Mouse (Mus musculus): Measurements from ENCODE around the gene Hdac9.

DNA sequence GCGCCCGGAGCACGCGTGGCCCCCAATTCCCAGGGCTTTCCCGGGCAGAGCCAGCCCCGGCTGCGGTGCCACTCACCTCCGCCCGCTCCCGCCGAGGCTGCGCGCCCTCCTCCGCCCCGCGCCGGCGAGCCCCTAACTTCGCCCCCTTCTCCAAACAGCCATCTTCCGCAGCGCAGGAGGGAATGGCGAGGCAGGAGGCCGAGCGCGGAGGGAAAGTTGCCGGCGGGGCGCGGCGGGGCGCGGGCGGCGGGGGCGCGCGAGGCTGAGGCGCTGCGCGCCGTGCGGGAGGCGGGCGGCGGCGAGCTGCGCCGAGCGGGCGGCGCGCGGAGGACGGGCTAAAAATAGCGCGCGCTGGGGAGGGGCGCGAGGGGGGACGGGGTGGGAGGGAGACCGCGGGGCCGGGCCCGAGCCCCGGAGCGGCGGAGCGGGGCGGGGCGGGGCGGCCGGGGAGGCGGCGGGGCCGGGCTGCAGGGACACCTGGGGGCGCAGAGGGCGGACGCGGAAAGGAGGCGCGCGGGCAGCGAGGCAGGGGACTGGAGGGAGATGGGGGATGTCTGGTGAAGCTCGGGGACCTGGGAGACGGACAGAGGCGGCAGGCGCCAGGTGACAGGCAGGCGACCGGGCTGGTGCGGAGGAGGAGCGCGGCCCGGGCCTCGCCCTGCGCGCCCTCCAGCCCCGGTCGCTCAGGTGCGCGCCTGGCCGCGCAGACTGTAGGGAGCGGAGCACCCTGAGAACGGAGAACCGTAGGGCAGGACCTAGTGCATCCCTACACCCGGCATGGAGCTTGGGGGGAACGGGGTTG lies 10.0 kb downstream of the Hdac9 start:
- no peak for TF ChIP-seq CTCF (conservative IDR thresholded peaks at IDR 0.05; ENCODE audit: insufficient read depth, insufficient read length, low read depth, low read length)
- TF ChIP-seq POLR2A (IDR thresholded peaks at IDR 0.05; ENCODE audit: low read depth, low read length): no peak
